ENCODE assay signal across 12 mouse cellular contexts in genomic region chr11:115208776-115209732, GRCm38 (mm10). TPM values are rescaled to one million over a fixed set of nuclear protein-coding genes. Genes with fewer than 3 reads are reported as not detected.
DNase-seq lines count a peak whose midpoint lies in the region; ATAC-seq and TF ChIP-seq lines count a peak whose summit lies in the region.
"Had no signal": no experiment of that assay in that cellular context is flagged by ENCODE, and none has a peak within 500 bp of the region (broad histone marks: within the 10 kb centered on the region; RNA-seq: fewer than 3 reads in every experiment).

No protein-coding gene starts in this region.

- no peaks in the 10 kb centered on the region for H3K9me3 ChIP-seq in hindbrain, embryonic 12.5 days (replicated peaks)
- no peaks in the 10 kb centered on the region for H3K9me3 ChIP-seq in hindbrain, embryonic 11.5 days (ENCODE audit: control insufficient read depth, low read length)
- no peaks in the 10 kb centered on the region for H3K9me3 ChIP-seq in MEL (replicated peaks; ENCODE audit: insufficient read depth, low read length)
- no peaks in the 10 kb centered on the region for H3K9me3 ChIP-seq in embryonic facial prominence, embryonic 14.5 days (ENCODE audit: control insufficient read depth, low read length)
- H3K9me3 ChIP-seq: kidney, embryonic 15.5 days; lung, embryonic 15.5 days had no signal

- peak overlapping the region; percentile 23; the same call in 1 of the 2 replicates for H3K9ac ChIP-seq in hindbrain, embryonic 12.5 days
- H3K9ac ChIP-seq in hindbrain, embryonic 11.5 days (ENCODE audit: low read depth, low read length) = no peak overlapping the region
- no peak overlapping the region for H3K9ac ChIP-seq in MEL (ENCODE audit: control insufficient read depth, low read depth, low read length, poor library complexity, severe bottlenecking)
- H3K9ac ChIP-seq in embryonic facial prominence, embryonic 14.5 days (ENCODE audit: low read depth, low read length) = 0 out of 2 replicates have a peak overlapping the region, but pooled peaks have one; percentile 5
- H3K9ac ChIP-seq: kidney, embryonic 15.5 days; lung, embryonic 15.5 days had no signal

- no peaks in the 10 kb centered on the region for H3K79me2 ChIP-seq in MEL (ENCODE audit: control insufficient read depth, insufficient read depth, low read length, poor library complexity)

- no peaks in the 10 kb centered on the region; the same call in 1 of the 2 replicates for H3K27me3 ChIP-seq in hindbrain, embryonic 12.5 days
- no peaks in the 10 kb centered on the region for H3K27me3 ChIP-seq in hindbrain, embryonic 11.5 days (ENCODE audit: control insufficient read depth, insufficient read depth, low read length)
- no peaks in the 10 kb centered on the region for H3K27me3 ChIP-seq in MEL (ENCODE audit: control insufficient read depth in 1 of 2, insufficient read depth in 2 of 2, low read length in 2 of 2)
- no peaks in the 10 kb centered on the region for H3K27me3 ChIP-seq in embryonic facial prominence, embryonic 14.5 days (replicated peaks; ENCODE audit: control insufficient read depth, insufficient read depth, low read length)

- no peak overlapping the region for H3K4me2 ChIP-seq in hindbrain, embryonic 12.5 days (replicated peaks)
- no peak overlapping the region for H3K4me2 ChIP-seq in hindbrain, embryonic 11.5 days (replicated peaks; ENCODE audit: low read depth, low read length)
- no peak overlapping the region for H3K4me2 ChIP-seq in embryonic facial prominence, embryonic 14.5 days (ENCODE audit: low read depth, low read length)
- H3K4me2 ChIP-seq: kidney, embryonic 15.5 days; lung, embryonic 15.5 days had no signal

- no peak for TF ChIP-seq RAD21 in MEL (IDR thresholded peaks at IDR 0.05; ENCODE audit: low read depth, low read length)

- H3K4me1 ChIP-seq in hindbrain, embryonic 12.5 days = peaks cover 42% of the 10 kb centered on the region
- H3K4me1 ChIP-seq in hindbrain, embryonic 11.5 days (replicated peaks; ENCODE audit: control insufficient read depth, insufficient read depth, low read length) = no peaks in the 10 kb centered on the region; the same call in none of the 2 replicates
- H3K4me1 ChIP-seq in MEL (ENCODE audit: control insufficient read depth in 1 of 2, insufficient read depth in 2 of 2, low read length in 2 of 2) = no peaks in the 10 kb centered on the region
- H3K4me1 ChIP-seq in embryonic facial prominence, embryonic 14.5 days (ENCODE audit: control insufficient read depth, insufficient read depth, low read length) = no peaks in the 10 kb centered on the region; the same call in 1 of the 2 replicates
- H3K4me1 ChIP-seq: lung, embryonic 15.5 days had no signal

- peaks cover 8% of the 10 kb centered on the region for H3K36me3 ChIP-seq in hindbrain, embryonic 12.5 days
- no peaks in the 10 kb centered on the region; the same call in 1 of the 2 replicates for H3K36me3 ChIP-seq in hindbrain, embryonic 11.5 days (ENCODE audit: control insufficient read depth, insufficient read depth, low read length)
- H3K36me3 ChIP-seq in MEL (ENCODE audit: control insufficient read depth in 1 of 2, insufficient read depth in 2 of 2, low read length in 2 of 2) = peaks cover 0 to 1% of the 10 kb centered on the region in 2 experiments; a peak in 1 of 4 replicates
- peaks cover 38% of the 10 kb centered on the region; the same call in 1 of the 2 replicates for H3K36me3 ChIP-seq in embryonic facial prominence, embryonic 14.5 days (ENCODE audit: control insufficient read depth, insufficient read depth, low read length)

- WGBS in hindbrain, embryonic 12.5 days = 78% methylated on average over 25 of the region's 25 CpGs
- WGBS in hindbrain, embryonic 11.5 days = 76% methylated on average over 25 of the region's 25 CpGs
- WGBS in embryonic facial prominence, embryonic 14.5 days = 70% methylated on average over 25 of the region's 25 CpGs

- TF ChIP-seq EP300 in MEL (IDR thresholded peaks at IDR 0.05; ENCODE audit: low read depth in 1 of 2, low read length in 2 of 2) = no peak

- no peak for ATAC-seq in hindbrain, embryonic 12.5 days (ENCODE audit: low FRiP score)
- no peak for ATAC-seq in hindbrain, embryonic 11.5 days (ENCODE audit: low FRiP score)
- 0 out of 2 replicates have a peak, but pooled peaks have one; percentile 16 for ATAC-seq in embryonic facial prominence, embryonic 14.5 days (ENCODE audit: low read depth)

- TF ChIP-seq CTCF in MEL (IDR thresholded peaks at IDR 0.05 in 2 of 3, conservative IDR thresholded peaks at IDR 0.05 in 1 of 3; ENCODE audit: control insufficient read depth in 1 of 3, insufficient read depth in 1 of 3, low read depth in 2 of 3, low read length in 3 of 3, poor library complexity in 1 of 3, severe bottlenecking in 1 of 3) = no peak

- no peak overlapping the region for H3K4me3 ChIP-seq in hindbrain, embryonic 12.5 days
- H3K4me3 ChIP-seq in hindbrain, embryonic 11.5 days (ENCODE audit: low read depth, low read length) = no peak overlapping the region
- no peak overlapping the region for H3K4me3 ChIP-seq in MEL (ENCODE audit: control insufficient read depth in 1 of 2, insufficient read depth in 1 of 2, low read depth in 2 of 2, low read length in 2 of 2)
- H3K4me3 ChIP-seq in embryonic facial prominence, embryonic 14.5 days (ENCODE audit: low read depth, low read length) = no peak overlapping the region
- H3K4me3 ChIP-seq: kidney, embryonic 15.5 days; lung, embryonic 15.5 days had no signal

- no peak for TF ChIP-seq POLR2A in MEL (IDR thresholded peaks at IDR 0.05; ENCODE audit: control insufficient read depth in 1 of 2, insufficient read depth in 1 of 2, low read depth in 1 of 2, low read length in 2 of 2, poor library complexity in 1 of 2)

- no peak overlapping the region for H3K27ac ChIP-seq in hindbrain, embryonic 12.5 days
- no peak overlapping the region for H3K27ac ChIP-seq in hindbrain, embryonic 11.5 days (ENCODE audit: low read depth, low read length)
- no peak overlapping the region for H3K27ac ChIP-seq in MEL (ENCODE audit: control insufficient read depth, low read depth, low read length)
- no peak overlapping the region for H3K27ac ChIP-seq in embryonic facial prominence, embryonic 14.5 days (replicated peaks; ENCODE audit: low read depth, low read length)
- H3K27ac ChIP-seq: kidney, embryonic 15.5 days; lung, embryonic 15.5 days had no signal

- DNase-seq in hindbrain, embryonic 11.5 days (ENCODE audit: low spot score) = no peak
- peak; percentile 32 for DNase-seq in 416B (ENCODE audit: low read depth)
- peak; percentile 80 for DNase-seq in MEL (ENCODE audit: low read depth, low spot score)
- DNase-seq in embryonic facial prominence, embryonic 14.5 days (ENCODE audit: low spot score) = no peak
- DNase-seq in frontal cortex, postnatal 25 days (ENCODE audit: low spot score in 2 of 2) = no peak
- DNase-seq in testis, postnatal 14 days (ENCODE audit: low spot score) = no peak
- DNase-seq: heart, postnatal 14 days; right cerebral cortex, postnatal 4 days had no signal

TF ChIP-seq in MEL, 35 proteins besides CTCF, POLR2A, EP300 and RAD21 (continues in another document):
- TF ChIP-seq USF1 (IDR thresholded peaks at IDR 0.05; ENCODE audit: low read depth, low read length) (no peak), SMC3 (IDR thresholded peaks at IDR 0.05; ENCODE audit: low read depth, low read length) (no peak), HCFC1 (IDR thresholded peaks at IDR 0.05; ENCODE audit: low read depth, low read length) (no peak), MAX (IDR thresholded peaks at IDR 0.05; ENCODE audit: low read length) (no peak), TBP (IDR thresholded peaks at IDR 0.05; ENCODE audit: low read depth, low read length) (no peak), ELF1 (IDR thresholded peaks at IDR 0.05; ENCODE audit: low read depth, low read length) (no peak), GABPA (IDR thresholded peaks at IDR 0.05; ENCODE audit: low read depth, low read length) (no peak), ZMIZ1 (IDR thresholded peaks at IDR 0.05; ENCODE audit: low read depth, low read length) (no peak), MAFK (IDR thresholded peaks at IDR 0.05; ENCODE audit: borderline replicate concordance, low read depth, low read length) (no peak), MXI1 (IDR thresholded peaks at IDR 0.05; ENCODE audit: low read depth, low read length) (no peak)

RNA-seq across cellular contexts. Expression of gene Nat9, which starts 21.4 kb away (rescaled TPM):
- polyA plus RNA-seq in hindbrain, embryonic 12.5 days (2016; fragmentation: Nextera tagmentation; extraction: Ambion mirVana) = 19.1 and 21.1 TPM in 2 replicates
- polyA plus RNA-seq in hindbrain, embryonic 11.5 days (2014; fragmentation: Nextera tagmentation; extraction: Ambion mirVana) = 19.5 and 20.1 TPM in 2 replicates
- 80.2 and 92.4 TPM in 2 replicates for total RNA-seq in MEL (2012; rRNA removed)
- 10 to 100 TPM in 1 of 2 experiments, not detected in 1; 46.1 TPM for polyA plus RNA-seq in MEL (2012; ENCODE audit: insufficient read depth in 1 of 2, insufficient read length in 2 of 2, low read depth in 1 of 2, low replicate concordance in 2 of 2, missing spikeins in 1 of 2)
- 20.0 and 23.3 TPM in 2 replicates for polyA plus RNA-seq in embryonic facial prominence, embryonic 14.5 days (2014; fragmentation: Nextera tagmentation; extraction: Ambion mirVana)

RNA-seq across cellular contexts. Expression of gene Tmem104, which starts 21.8 kb away (rescaled TPM):
- polyA plus RNA-seq in hindbrain, embryonic 12.5 days (2016; fragmentation: Nextera tagmentation; extraction: Ambion mirVana) = 9.0 and 10.4 TPM in 2 replicates
- polyA plus RNA-seq in hindbrain, embryonic 11.5 days (2014; fragmentation: Nextera tagmentation; extraction: Ambion mirVana) = 7.2 and 7.3 TPM in 2 replicates
- total RNA-seq in MEL (2012; rRNA removed) = 23.4 and 24.8 TPM in 2 replicates
- 10 to 100 TPM in 1 of 2 experiments, not detected in 1; 21.9 TPM for polyA plus RNA-seq in MEL (2012; ENCODE audit: insufficient read depth in 1 of 2, insufficient read length in 2 of 2, low read depth in 1 of 2, low replicate concordance in 2 of 2, missing spikeins in 1 of 2)
- 12.5 and 14.9 TPM in 2 replicates for polyA plus RNA-seq in embryonic facial prominence, embryonic 14.5 days (2014; fragmentation: Nextera tagmentation; extraction: Ambion mirVana)

RNA-seq across cellular contexts. Expression of gene Slc9a3r1, which starts 45.9 kb away (rescaled TPM):
- polyA plus RNA-seq in hindbrain, embryonic 12.5 days (2016; fragmentation: Nextera tagmentation; extraction: Ambion mirVana) = 35.7 and 42.3 TPM in 2 replicates
- 29.5 and 33.7 TPM in 2 replicates for polyA plus RNA-seq in hindbrain, embryonic 11.5 days (2014; fragmentation: Nextera tagmentation; extraction: Ambion mirVana)
- total RNA-seq in MEL (2012; rRNA removed) = 124 and 127 TPM in 2 replicates
- 100 to 1,000 TPM in 1 of 2 experiments, not detected in 1; 112 TPM for polyA plus RNA-seq in MEL (2012; ENCODE audit: insufficient read depth in 1 of 2, insufficient read length in 2 of 2, low read depth in 1 of 2, low replicate concordance in 2 of 2, missing spikeins in 1 of 2)
- polyA plus RNA-seq in embryonic facial prominence, embryonic 14.5 days (2014; fragmentation: Nextera tagmentation; extraction: Ambion mirVana) = 40.6 and 43.5 TPM in 2 replicates

RNA-seq across cellular contexts. Expression of gene Grin2c, which starts 58.0 kb away (rescaled TPM):
- 0.21 and 0.57 TPM in 2 replicates for polyA plus RNA-seq in hindbrain, embryonic 12.5 days (2016; fragmentation: Nextera tagmentation; extraction: Ambion mirVana)
- polyA plus RNA-seq in hindbrain, embryonic 11.5 days (2014; fragmentation: Nextera tagmentation; extraction: Ambion mirVana) = 0.25 and 0.43 TPM in 2 replicates
- not detected in 2 replicates for total RNA-seq in MEL (2012; rRNA removed)
- polyA plus RNA-seq in MEL (2012; ENCODE audit: insufficient read depth in 1 of 2, insufficient read length in 2 of 2, low read depth in 1 of 2, low replicate concordance in 2 of 2, missing spikeins in 1 of 2) = not detected
- not detected in 2 replicates for polyA plus RNA-seq in embryonic facial prominence, embryonic 14.5 days (2014; fragmentation: Nextera tagmentation; extraction: Ambion mirVana)
- polyA plus RNA-seq: kidney, embryonic 15.5 days; stomach, embryonic 16.5 days had no signal

Comparison
In these comparisons a context has a peak if more than half of its experiments do, and no peak if none do; other contexts are left out.
1. H3K9ac ChIP-seq: peak in hindbrain, embryonic 12.5 days (single experiment) and embryonic facial prominence, embryonic 14.5 days (single experiment); none in hindbrain, embryonic 11.5 days (single experiment) and MEL (single experiment).
2. DNase-seq: peak in 416B (single experiment) and MEL (single experiment); none in hindbrain, embryonic 11.5 days (single experiment), embryonic facial prominence, embryonic 14.5 days (single experiment), frontal cortex, postnatal 25 days (0 of 2) and testis, postnatal 14 days (single experiment).